Mouse (Mus musculus) kidney, postnatal 36 days (tissue): ENCODE measurements around the gene Sae1.
A peak's percentile ranks its signal among the peaks of the same experiment; 100 is the strongest.

Experiments
- DNase-seq, 2 experiments: peaks; one replicate each; pipeline ENCODE4 v3.0.0; 2021 to 2022; ENCODE audit warnings: mixed read lengths in 2 of 2

Sae1 gene

GRCm38 (mm10) chr7:16387160-16388041 lies at the start of gene Sae1:
Gene Sae1, minus strand, starts transcription at chr7:16387806.
- peak; percentile 97 to 98 for DNase-seq

- no peak for DNase-seq
These were observed 47.5 kb upstream of the Sae1 start for GRCm38 (mm10) chr7:16435088-16435487.

- no peak for DNase-seq
These were observed 45.9 kb upstream of the Sae1 start for GRCm38 (mm10) chr7:16433352-16433971.

GRCm38 (mm10) chr7:16426129-16426729 lies 38.6 kb upstream of the Sae1 start:
- peak; percentile 91 to 96 for DNase-seq

- DNase-seq = no peak
These were observed 38.1 kb upstream of the Sae1 start for GRCm38 (mm10) chr7:16425721-16426120.

GRCm38 (mm10) chr7:16423731-16424130 lies 36.1 kb upstream of the Sae1 start:
- no peak for DNase-seq

GRCm38 (mm10) chr7:16422222-16422856 lies 34.7 kb upstream of the Sae1 start:
- DNase-seq = peak; percentile 46 to 55

- peak; percentile 32 to 39 for DNase-seq
These were observed 33.0 kb upstream of the Sae1 start for GRCm38 (mm10) chr7:16420493-16421118.

- DNase-seq = no peak
These were observed 31.1 kb upstream of the Sae1 start for GRCm38 (mm10) chr7:16418713-16419112.

- peak; percentile 59 to 86 for DNase-seq
These were observed 29.6 kb upstream of the Sae1 start for GRCm38 (mm10) chr7:16417141-16417771.

GRCm38 (mm10) chr7:16415426-16415825 lies 27.8 kb upstream of the Sae1 start:
- DNase-seq = peak; percentile 57 to 78

- DNase-seq = no peak
These were observed 25.3 kb upstream of the Sae1 start for GRCm38 (mm10) chr7:16412930-16413329.

GRCm38 (mm10) chr7:16412220-16412896 lies 24.8 kb upstream of the Sae1 start:
- DNase-seq = no peak

GRCm38 (mm10) chr7:16411100-16411499 lies 23.5 kb upstream of the Sae1 start:
- no peak for DNase-seq

GRCm38 (mm10) chr7:16406978-16407377 lies 19.4 kb upstream of the Sae1 start:
- no peak for DNase-seq

- DNase-seq = peak; percentile 60 to 61
These were observed 18.1 kb upstream of the Sae1 start for GRCm38 (mm10) chr7:16405516-16406351.

- DNase-seq = peak; percentile 62 to 80
These were observed 17.5 kb upstream of the Sae1 start for GRCm38 (mm10) chr7:16405073-16405455.

GRCm38 (mm10) chr7:16404315-16405072 lies 16.9 kb upstream of the Sae1 start:
- DNase-seq = no peak
